Mouse (Mus musculus): ENCODE measurements around the gene H2-Ab1. TPM values are rescaled to one million over a fixed set of nuclear protein-coding genes. Genes with fewer than 3 reads are reported as not detected.

The H2-Ab1 gene
- polyA plus RNA-seq, 1 experiment from 2014 or later, result 1.7 TPM

GRCm38 (mm10) chr17:34295891-34296794 is 38.7 kb downstream of the H2-Ab1 start:
- peak; percentile 89 for ATAC-seq
- 21% methylated on average over 23 of the region's 23 CpGs for WGBS

GRCm38 (mm10) chr17:34299356-34299755 is 41.9 kb downstream of the H2-Ab1 start:
- H3K4me3 ChIP-seq (ENCODE audit: low read length), result no peak overlapping the region
- no peaks in the 10 kb centered on the region for H3K4me1 ChIP-seq (ENCODE audit: control insufficient read depth, insufficient read depth, low read depth, low read length)
- no peaks in the 10 kb centered on the region for H3K9me3 ChIP-seq (ENCODE audit: control insufficient read depth, low read length)
- ATAC-seq, result no peak
- 62% methylated on average over 3 of the region's 3 CpGs for WGBS
- no peaks in the 10 kb centered on the region for H3K27me3 ChIP-seq (replicated peaks; ENCODE audit: control insufficient read depth, insufficient read depth, low read length)
- H3K36me3 ChIP-seq (ENCODE audit: control insufficient read depth, insufficient read depth, low read length), result no peaks in the 10 kb centered on the region
- H3K27ac ChIP-seq (ENCODE audit: low read depth, low read length), result no peak overlapping the region
- H3K4me2 ChIP-seq (ENCODE audit: low read length), result no peak overlapping the region
- no peak overlapping the region for H3K9ac ChIP-seq (ENCODE audit: low read depth, low read length)

More at GRCm38 (mm10) chr17:34295891-34296794, 38.7 kb downstream of the H2-Ab1 start:
- Histone ChIP-seq H3K27me3 (replicated peaks; ENCODE audit: control insufficient read depth, insufficient read depth, low read length) (no peaks in the 10 kb centered on the region), H3K27ac (ENCODE audit: low read depth, low read length) (peak overlapping the region; percentile 59), H3K4me2 (ENCODE audit: low read length) (peak overlapping the region; percentile 63), H3K36me3 (ENCODE audit: control insufficient read depth, insufficient read depth, low read length) (no peaks in the 10 kb centered on the region), H3K9me3 (ENCODE audit: control insufficient read depth, low read length) (no peaks in the 10 kb centered on the region), H3K4me1 (ENCODE audit: control insufficient read depth, insufficient read depth, low read depth, low read length) (no peaks in the 10 kb centered on the region), H3K4me3 (ENCODE audit: low read length) (peak overlapping the region; percentile 46), H3K9ac (ENCODE audit: low read depth, low read length) (peak overlapping the region; percentile 61; the same call in 1 of the 2 replicates)

- H3K27me3 ChIP-seq (replicated peaks; ENCODE audit: control insufficient read depth, insufficient read depth, low read length), result no peaks in the 10 kb centered on the region
- no peak overlapping the region for H3K4me2 ChIP-seq (ENCODE audit: low read length)
- no peak for ATAC-seq
- no peak overlapping the region for H3K27ac ChIP-seq (ENCODE audit: low read depth, low read length)
- H3K4me1 ChIP-seq (ENCODE audit: control insufficient read depth, insufficient read depth, low read depth, low read length), result no peaks in the 10 kb centered on the region
- no peaks in the 10 kb centered on the region for H3K36me3 ChIP-seq (ENCODE audit: control insufficient read depth, insufficient read depth, low read length)
- H3K9me3 ChIP-seq (ENCODE audit: control insufficient read depth, low read length), result no peaks in the 10 kb centered on the region
- no peak overlapping the region for H3K4me3 ChIP-seq (ENCODE audit: low read length)
- no peak overlapping the region for H3K9ac ChIP-seq (ENCODE audit: low read depth, low read length)
- 90% methylated on average over 8 of the region's 8 CpGs for WGBS
Observed at GRCm38 (mm10) chr17:34300071-34300470, 42.6 kb downstream of the H2-Ab1 start.

GRCm38 (mm10) chr17:34300691-34301566 is 43.4 kb downstream of the H2-Ab1 start:
- no peak overlapping the region for H3K4me3 ChIP-seq (ENCODE audit: low read length)
- 76% methylated on average over 23 of the region's 23 CpGs for WGBS
- no peak overlapping the region for H3K27ac ChIP-seq (ENCODE audit: low read depth, low read length)
- no peaks in the 10 kb centered on the region for H3K27me3 ChIP-seq (replicated peaks; ENCODE audit: control insufficient read depth, insufficient read depth, low read length)
- no peaks in the 10 kb centered on the region for H3K4me1 ChIP-seq (ENCODE audit: control insufficient read depth, insufficient read depth, low read depth, low read length)
- H3K4me2 ChIP-seq (ENCODE audit: low read length), result no peak overlapping the region
- no peak overlapping the region for H3K9ac ChIP-seq (ENCODE audit: low read depth, low read length)
- no peaks in the 10 kb centered on the region for H3K36me3 ChIP-seq (ENCODE audit: control insufficient read depth, insufficient read depth, low read length)
- no peaks in the 10 kb centered on the region for H3K9me3 ChIP-seq (ENCODE audit: control insufficient read depth, low read length)
- ATAC-seq, result no peak

- WGBS, result 93% methylated on average over 4 of the region's 4 CpGs
- no peak for ATAC-seq
- H3K27me3 ChIP-seq (replicated peaks; ENCODE audit: control insufficient read depth, insufficient read depth, low read length), result no peaks in the 10 kb centered on the region
- no peak overlapping the region for H3K4me2 ChIP-seq (ENCODE audit: low read length)
- H3K9ac ChIP-seq (ENCODE audit: low read depth, low read length), result no peak overlapping the region
- H3K9me3 ChIP-seq (ENCODE audit: control insufficient read depth, low read length), result no peaks in the 10 kb centered on the region
- no peaks in the 10 kb centered on the region for H3K36me3 ChIP-seq (ENCODE audit: control insufficient read depth, insufficient read depth, low read length)
- H3K4me1 ChIP-seq (ENCODE audit: control insufficient read depth, insufficient read depth, low read depth, low read length), result no peaks in the 10 kb centered on the region
- no peak overlapping the region for H3K27ac ChIP-seq (ENCODE audit: low read depth, low read length)
- H3K4me3 ChIP-seq (ENCODE audit: low read length), result no peak overlapping the region
Observed at GRCm38 (mm10) chr17:34301670-34302190, 44.2 kb downstream of the H2-Ab1 start.

GRCm38 (mm10) chr17:34303789-34304188 is 46.3 kb downstream of the H2-Ab1 start:
- Histone ChIP-seq H3K4me1 (ENCODE audit: control insufficient read depth, insufficient read depth, low read depth, low read length) (no peaks in the 10 kb centered on the region), H3K27ac (ENCODE audit: low read depth, low read length) (no peak overlapping the region), H3K9ac (ENCODE audit: low read depth, low read length) (no peak overlapping the region), H3K4me2 (ENCODE audit: low read length) (no peak overlapping the region), H3K27me3 (replicated peaks; ENCODE audit: control insufficient read depth, insufficient read depth, low read length) (no peaks in the 10 kb centered on the region), H3K36me3 (ENCODE audit: control insufficient read depth, insufficient read depth, low read length) (no peaks in the 10 kb centered on the region), H3K4me3 (ENCODE audit: low read length) (no peak overlapping the region), H3K9me3 (ENCODE audit: control insufficient read depth, low read length) (no peaks in the 10 kb centered on the region)
- no peak for ATAC-seq
- WGBS, result 84% methylated on average over 2 of the region's 2 CpGs

- no peak overlapping the region for H3K4me3 ChIP-seq (ENCODE audit: low read length)
- H3K9me3 ChIP-seq (ENCODE audit: control insufficient read depth, low read length), result no peaks in the 10 kb centered on the region
- H3K9ac ChIP-seq (ENCODE audit: low read depth, low read length), result no peak overlapping the region
- H3K4me2 ChIP-seq (ENCODE audit: low read length), result no peak overlapping the region
- no peak overlapping the region for H3K27ac ChIP-seq (ENCODE audit: low read depth, low read length)
- no peak for ATAC-seq
- no peaks in the 10 kb centered on the region for H3K36me3 ChIP-seq (ENCODE audit: control insufficient read depth, insufficient read depth, low read length)
- 0 out of 2 replicates have a peak, but pooled peaks cover 2% of the 10 kb centered on the region for H3K4me1 ChIP-seq (ENCODE audit: control insufficient read depth, insufficient read depth, low read depth, low read length)
- no peaks in the 10 kb centered on the region for H3K27me3 ChIP-seq (replicated peaks; ENCODE audit: control insufficient read depth, insufficient read depth, low read length)
- WGBS, result 26% methylated on average over 4 of the region's 4 CpGs
Observed at GRCm38 (mm10) chr17:34304751-34305150, 47.3 kb downstream of the H2-Ab1 start.

- Histone ChIP-seq H3K4me3 (ENCODE audit: low read length) (no peak within 1 kb of the TSS), H3K4me1 (ENCODE audit: control insufficient read depth, insufficient read depth, low read depth, low read length) (0 out of 2 replicates have a peak, but pooled peaks cover 2% of the 10 kb centered on the region), H3K27me3 (replicated peaks; ENCODE audit: control insufficient read depth, insufficient read depth, low read length) (no peaks in the 10 kb centered on the region), H3K36me3 (ENCODE audit: control insufficient read depth, insufficient read depth, low read length) (no peaks in the 10 kb centered on the region), H3K4me2 (ENCODE audit: low read length) (no peak within 1 kb of the TSS), H3K9me3 (ENCODE audit: control insufficient read depth, low read length) (no peaks in the 10 kb centered on the region), H3K9ac (ENCODE audit: low read depth, low read length) (no peak within 1 kb of the TSS), H3K27ac (ENCODE audit: low read depth, low read length) (no peak within 1 kb of the TSS)
- peak; percentile 91 for ATAC-seq
Observed at GRCm38 (mm10) chr17:34305380-34306030, 48.0 kb downstream of the H2-Ab1 start, which contains the start of gene H2-Eb1. Gene H2-Eb1, plus strand, starts transcription at chr17:34305867.

Measured in hindbrain, embryonic 16.5 days (tissue).